Mouse (Mus musculus): Measurements from ENCODE around the gene Mogat2.

DNA sequence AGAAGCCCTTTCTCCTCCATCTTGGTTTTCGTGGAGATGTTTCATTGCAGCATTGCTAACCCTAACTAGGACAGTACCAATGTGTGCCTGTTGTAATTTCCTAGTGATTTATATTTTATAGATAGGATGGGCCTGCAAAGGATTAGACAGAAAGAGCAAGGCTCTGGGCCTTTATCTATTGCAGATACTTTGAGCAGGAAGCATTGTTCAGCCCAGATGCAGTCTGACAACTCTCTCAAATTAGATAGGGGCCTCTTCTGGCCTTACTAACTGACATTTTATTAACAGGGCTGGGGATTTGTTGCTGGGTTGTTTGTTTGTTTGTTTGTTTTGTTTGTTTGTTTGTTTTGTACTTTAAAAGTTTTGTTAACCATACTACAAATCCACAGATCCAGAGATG lies 25.4 kb downstream of the Mogat2 start:
- TF ChIP-seq EP300 (IDR thresholded peaks at IDR 0.05) = no peak
- no peak for TF ChIP-seq CTCF (IDR thresholded peaks at IDR 0.05)
